ENCODE assay signal across 16 mouse cellular contexts in the genomic region with DNA sequence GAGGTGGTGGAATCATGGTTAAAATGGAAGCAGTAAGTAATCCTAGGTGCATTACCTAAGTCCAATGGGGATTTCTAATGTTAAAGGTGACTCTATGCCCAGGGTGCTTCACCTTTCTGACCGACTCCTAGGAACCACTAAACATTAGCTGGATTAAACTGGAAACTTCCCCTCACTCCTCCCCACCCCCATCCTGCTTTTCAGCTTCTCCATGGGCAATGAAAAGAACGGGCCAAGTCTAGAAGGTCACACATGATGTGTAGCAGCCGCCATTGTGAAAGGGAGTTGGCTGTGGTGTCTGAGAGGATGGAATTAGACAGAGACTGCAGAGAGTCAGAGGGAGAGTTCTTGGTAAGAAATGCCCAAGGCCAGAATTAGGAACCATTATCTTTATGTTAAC.
"Had no signal": no experiment of that assay in that cellular context is flagged by ENCODE, and none has a peak within 500 bp of the region (broad histone marks: within the 10 kb centered on the region; RNA-seq: fewer than 3 reads in every experiment).

No protein-coding gene starts in this region.

- H3K9ac ChIP-seq: liver, embryonic 15.5 days; liver, postnatal 0 days; lung, embryonic 14.5 days; midbrain, embryonic 13.5 days; neural tube, embryonic 13.5 days; neural tube, embryonic 15.5 days; stomach, embryonic 15.5 days had no signal

- H3K27ac ChIP-seq: liver, embryonic 15.5 days; midbrain, embryonic 10.5 days; midbrain, embryonic 13.5 days; neural tube, embryonic 13.5 days; neural tube, embryonic 15.5 days; stomach, embryonic 15.5 days; stomach, postnatal 0 days had no signal

- H3K4me1 ChIP-seq: liver, embryonic 15.5 days; neural tube, embryonic 15.5 days; stomach, embryonic 15.5 days had no signal

- H3K4me2 ChIP-seq: liver, embryonic 15.5 days; lung, embryonic 14.5 days; midbrain, embryonic 13.5 days; neural tube, embryonic 13.5 days; neural tube, embryonic 15.5 days; stomach, embryonic 15.5 days had no signal

- H3K27me3 ChIP-seq: liver, embryonic 15.5 days; midbrain, embryonic 13.5 days; neural tube, embryonic 13.5 days; neural tube, embryonic 15.5 days; stomach, embryonic 15.5 days had no signal

- H3K4me3 ChIP-seq: liver, embryonic 15.5 days; midbrain, embryonic 10.5 days; midbrain, embryonic 13.5 days; myocyte; neural tube, embryonic 13.5 days; neural tube, embryonic 15.5 days; stomach, embryonic 15.5 days had no signal

- DNase-seq: liver, postnatal 0 days; lung, embryonic 14.5 days; lung, postnatal 10 days; lung, postnatal 4 days; right cerebral cortex, postnatal 14 days; thymus, postnatal 14 days; thymus, postnatal 36 days had no signal

- H3K9me3 ChIP-seq: liver, embryonic 15.5 days; midbrain, embryonic 10.5 days; midbrain, embryonic 13.5 days; neural tube, embryonic 13.5 days; neural tube, embryonic 15.5 days; stomach, embryonic 15.5 days had no signal

- H3K36me3 ChIP-seq: liver, embryonic 15.5 days; midbrain, embryonic 10.5 days; midbrain, embryonic 13.5 days; neural tube, embryonic 13.5 days; neural tube, embryonic 15.5 days; stomach, embryonic 15.5 days had no signal

- ATAC-seq: liver, postnatal 0 days; midbrain, embryonic 13.5 days; midbrain, embryonic 16.5 days had no signal
